Mouse (Mus musculus): Measurements from ENCODE around the gene Ins2. TPM values are rescaled to one million over a fixed set of nuclear protein-coding genes. Genes with fewer than 3 reads are reported as not detected.

Ins2 gene
- polyA plus RNA-seq, 1 experiment from 2014 or later: 21.6 TPM

DNA sequence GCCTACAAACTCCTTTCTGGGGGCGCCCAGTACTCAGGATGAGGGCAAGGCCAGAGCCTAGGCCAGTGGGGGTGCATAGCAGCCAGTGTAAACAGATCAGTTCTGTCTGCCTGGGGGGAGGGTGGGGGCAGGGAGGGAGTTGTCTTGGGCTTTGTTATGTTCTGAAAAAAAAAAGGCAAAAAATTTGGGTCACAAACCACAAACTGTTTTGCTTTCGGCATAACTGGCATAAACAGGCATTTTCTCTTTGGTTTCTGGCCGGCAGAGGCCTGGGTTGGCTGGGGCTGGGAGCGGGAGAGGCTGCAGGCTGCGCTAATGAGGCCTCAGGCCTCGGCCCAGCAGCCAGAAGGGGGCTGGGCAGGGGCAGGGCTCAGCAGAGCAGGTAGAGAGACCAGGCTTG, 96.5 kb downstream of the Ins2 start:
- 55% methylated on average over 6 of the region's 6 CpGs for WGBS (ENCODE audit: insufficient replicate concordance)
- Histone ChIP-seq H3K4me2 (ENCODE audit: low read depth, low read length) (no peak overlapping the region), H3K9me3 (replicated peaks; ENCODE audit: control insufficient read depth, low read length) (no peaks in the 10 kb centered on the region), H3K4me1 (ENCODE audit: control insufficient read depth, low read depth, low read length) (no peaks in the 10 kb centered on the region), H3K4me3 (ENCODE audit: low read depth, low read length) (no peak overlapping the region), H3K36me3 (ENCODE audit: control insufficient read depth, insufficient read depth) (no peaks in the 10 kb centered on the region), H3K27ac (ENCODE audit: low read length) (no peak overlapping the region), H3K9ac (ENCODE audit: low read depth, low read length) (no peak overlapping the region), H3K27me3 (ENCODE audit: control insufficient read depth, insufficient read depth, low read depth, low read length) (no peaks in the 10 kb centered on the region)
- no peak for ATAC-seq (ENCODE audit: low read depth)

DNA sequence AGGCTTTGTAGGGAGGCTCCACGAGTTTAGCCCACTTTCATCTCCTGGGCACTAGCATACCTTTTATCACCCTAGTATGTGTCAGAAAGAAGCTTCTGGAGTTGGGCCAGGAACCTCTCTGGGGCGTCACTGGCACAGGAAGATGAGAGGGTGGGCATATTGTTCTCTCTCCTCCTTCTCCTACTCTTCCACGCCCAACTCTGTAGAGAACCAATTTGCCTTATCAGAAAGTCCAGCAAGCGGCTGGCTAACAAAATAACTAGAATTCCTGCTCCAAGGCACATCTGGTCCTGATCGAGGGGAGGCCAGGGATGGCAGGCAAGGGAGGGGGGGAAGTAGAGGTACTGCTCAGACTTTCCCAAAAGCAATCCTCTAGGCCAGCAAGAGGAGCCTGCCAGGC, 98.1 kb downstream of the Ins2 start:
- no peaks in the 10 kb centered on the region for H3K27me3 ChIP-seq (ENCODE audit: control insufficient read depth, insufficient read depth, low read depth, low read length)
- no peak overlapping the region for H3K27ac ChIP-seq (ENCODE audit: low read length)
- 21% methylated on average over 5 of the region's 5 CpGs for WGBS (ENCODE audit: insufficient replicate concordance)
- no peak overlapping the region for H3K4me2 ChIP-seq (ENCODE audit: low read depth, low read length)
- no peak overlapping the region for H3K9ac ChIP-seq (ENCODE audit: low read depth, low read length)
- 0 out of 2 replicates have a peak, but pooled peaks have one; percentile 22 for ATAC-seq (ENCODE audit: low read depth)
- no peaks in the 10 kb centered on the region for H3K36me3 ChIP-seq (ENCODE audit: control insufficient read depth, insufficient read depth)
- H3K9me3 ChIP-seq (replicated peaks; ENCODE audit: control insufficient read depth, low read length): no peaks in the 10 kb centered on the region
- no peaks in the 10 kb centered on the region for H3K4me1 ChIP-seq (ENCODE audit: control insufficient read depth, low read depth, low read length)
- no peak overlapping the region for H3K4me3 ChIP-seq (ENCODE audit: low read depth, low read length)

DNA sequence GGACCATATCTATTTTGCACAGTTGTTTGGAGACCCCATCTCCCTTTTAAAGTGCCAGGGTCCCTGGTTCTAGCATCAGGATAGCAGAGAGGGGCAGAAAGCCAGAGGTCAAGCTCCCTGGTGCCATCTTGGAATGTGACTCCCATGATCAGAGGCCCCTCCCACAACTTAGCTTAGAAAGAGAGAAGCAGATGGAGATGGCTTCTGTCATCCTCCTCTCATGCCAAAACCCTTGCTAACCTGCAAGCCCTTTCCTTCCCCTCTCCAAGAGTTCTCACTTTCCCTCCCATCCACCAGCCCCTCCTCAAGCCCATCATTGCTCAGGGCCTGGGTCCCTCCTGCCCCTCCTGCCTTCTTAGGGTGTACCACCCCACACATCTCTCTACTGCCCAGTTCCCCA, 107.0 kb downstream of the Ins2 start:
- ATAC-seq (ENCODE audit: low read depth): no peak
- Histone ChIP-seq H3K4me1 (ENCODE audit: control insufficient read depth, low read depth, low read length) (no peaks in the 10 kb centered on the region), H3K4me2 (ENCODE audit: low read depth, low read length) (no peak overlapping the region)

DNA sequence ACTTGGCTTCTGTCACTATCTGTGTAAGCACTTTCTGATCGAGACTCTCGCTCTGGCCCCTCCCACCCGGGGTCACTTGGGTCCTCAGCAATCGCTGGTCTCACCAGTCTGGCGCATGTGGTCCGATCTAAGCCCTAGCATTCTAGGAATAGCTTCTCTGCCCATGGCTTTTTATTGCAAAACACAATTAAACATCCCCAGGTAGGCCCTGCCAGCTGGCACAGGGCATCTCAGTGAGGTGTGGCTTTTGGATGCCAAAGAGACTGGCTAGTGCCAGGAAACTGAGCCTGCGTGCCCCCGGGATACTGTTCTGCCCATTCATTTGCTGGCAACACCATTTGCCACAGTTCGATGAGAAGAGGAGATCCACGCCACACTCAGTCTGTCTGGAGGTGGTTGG, 112.5 kb downstream of the Ins2 start:
- Histone ChIP-seq H3K9ac (ENCODE audit: low read depth, low read length) (no peak overlapping the region), H3K4me2 (ENCODE audit: low read depth, low read length) (no peak overlapping the region), H3K9me3 (replicated peaks; ENCODE audit: control insufficient read depth, low read length) (no peaks in the 10 kb centered on the region), H3K27me3 (ENCODE audit: control insufficient read depth, insufficient read depth, low read depth, low read length) (no peaks in the 10 kb centered on the region), H3K36me3 (ENCODE audit: control insufficient read depth, insufficient read depth) (no peaks in the 10 kb centered on the region), H3K4me3 (ENCODE audit: low read depth, low read length) (no peak overlapping the region), H3K27ac (ENCODE audit: low read length) (no peak overlapping the region), H3K4me1 (ENCODE audit: control insufficient read depth, low read depth, low read length) (no peaks in the 10 kb centered on the region)
- WGBS (ENCODE audit: insufficient replicate concordance): 60% methylated on average over 10 of the region's 10 CpGs
- ATAC-seq (ENCODE audit: low read depth): no peak

More for the DNA sequence above, 107.0 kb downstream of the Ins2 start:
- H3K27me3 ChIP-seq (ENCODE audit: control insufficient read depth, insufficient read depth, low read depth, low read length): no peaks in the 10 kb centered on the region
- H3K4me3 ChIP-seq (ENCODE audit: low read depth, low read length): no peak overlapping the region
- H3K27ac ChIP-seq (ENCODE audit: low read length): no peak overlapping the region
- H3K36me3 ChIP-seq (ENCODE audit: control insufficient read depth, insufficient read depth): no peaks in the 10 kb centered on the region
- no peak overlapping the region for H3K9ac ChIP-seq (ENCODE audit: low read depth, low read length)
- no peaks in the 10 kb centered on the region for H3K9me3 ChIP-seq (replicated peaks; ENCODE audit: control insufficient read depth, low read length)

DNA sequence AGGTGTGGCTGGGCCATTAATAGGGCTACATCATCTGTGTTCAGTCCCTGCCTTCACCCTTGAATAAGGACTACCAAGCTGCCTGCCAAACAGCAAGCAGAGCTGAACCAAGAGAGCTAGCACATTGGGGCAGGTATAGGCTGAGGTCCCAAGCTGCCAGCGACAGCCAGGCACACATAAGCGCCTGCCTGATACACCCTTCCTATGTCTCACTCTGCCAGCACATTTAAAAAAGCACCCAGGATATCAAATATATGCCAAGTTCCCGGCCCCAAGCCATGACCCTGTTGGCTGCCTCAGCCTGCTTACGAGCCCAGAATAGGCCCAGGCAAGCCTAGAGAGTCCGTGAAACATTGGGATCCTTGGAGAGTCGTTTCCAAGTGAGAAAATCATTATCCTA, 113.4 kb downstream of the Ins2 start:
- ATAC-seq (ENCODE audit: low read depth): no peak
- WGBS (ENCODE audit: insufficient replicate concordance): 56% methylated on average over 6 of the region's 6 CpGs
- Histone ChIP-seq H3K4me3 (ENCODE audit: low read depth, low read length) (no peak overlapping the region), H3K9me3 (replicated peaks; ENCODE audit: control insufficient read depth, low read length) (no peaks in the 10 kb centered on the region), H3K9ac (ENCODE audit: low read depth, low read length) (no peak overlapping the region), H3K36me3 (ENCODE audit: control insufficient read depth, insufficient read depth) (no peaks in the 10 kb centered on the region), H3K27me3 (ENCODE audit: control insufficient read depth, insufficient read depth, low read depth, low read length) (no peaks in the 10 kb centered on the region), H3K4me2 (ENCODE audit: low read depth, low read length) (no peak overlapping the region), H3K4me1 (ENCODE audit: control insufficient read depth, low read depth, low read length) (no peaks in the 10 kb centered on the region), H3K27ac (ENCODE audit: low read length) (no peak overlapping the region)

MicroRNAs within 50 kb of the gene (microRNA counts, 519-probe panel; counts per million panel counts)
- 2,396 counts per million, percentile 58 among the panel's probes with 10 or more counts for microRNA mmu-miR-483

Small RNAs within 50 kb of the gene (microRNA-seq; reads per million reads assigned to microRNA genes)
- 3,425 reads per million, percentile 86 among the genes with 10 or more reads in this experiment for gene Mir483

Other genes starting within 250 kb of the Ins2 start
- 13.0 and 31.5 TPM in 2 replicates for gene Tnnt3, start 244.5 kb downstream of the Ins2 start, polyA plus RNA-seq (2015; fragmentation: Nextera tagmentation; extraction: Ambion mirVana)
- 10.9 and 11.4 TPM in 2 replicates for gene Mrpl23, start 210.7 kb downstream of the Ins2 start, polyA plus RNA-seq (2015; fragmentation: Nextera tagmentation; extraction: Ambion mirVana)
- 602 and 693 TPM in 2 replicates for gene Igf2, start 76.6 kb downstream of the Ins2 start, polyA plus RNA-seq (2015; fragmentation: Nextera tagmentation; extraction: Ambion mirVana)
- gene Gm49394, start 73.4 kb downstream of the Ins2 start, polyA plus RNA-seq (2015; fragmentation: Nextera tagmentation; extraction: Ambion mirVana): not detected in 2 replicates
- gene Th, start 187.7 kb upstream of the Ins2 start, polyA plus RNA-seq (2015; fragmentation: Nextera tagmentation; extraction: Ambion mirVana): 0.06 and 0.35 TPM in 2 replicates
- gene Ascl2, start 225.9 kb upstream of the Ins2 start, polyA plus RNA-seq (2015; fragmentation: Nextera tagmentation; extraction: Ambion mirVana): 0.29 and 0.91 TPM in 2 replicates